Mouse (Mus musculus): ENCODE measurements around the gene Olfr613. TPM values are rescaled to one million over a fixed set of nuclear protein-coding genes. Genes with fewer than 3 reads are reported as not detected.

Olfr613 gene
- total RNA-seq (2023), result not detected

DNA sequence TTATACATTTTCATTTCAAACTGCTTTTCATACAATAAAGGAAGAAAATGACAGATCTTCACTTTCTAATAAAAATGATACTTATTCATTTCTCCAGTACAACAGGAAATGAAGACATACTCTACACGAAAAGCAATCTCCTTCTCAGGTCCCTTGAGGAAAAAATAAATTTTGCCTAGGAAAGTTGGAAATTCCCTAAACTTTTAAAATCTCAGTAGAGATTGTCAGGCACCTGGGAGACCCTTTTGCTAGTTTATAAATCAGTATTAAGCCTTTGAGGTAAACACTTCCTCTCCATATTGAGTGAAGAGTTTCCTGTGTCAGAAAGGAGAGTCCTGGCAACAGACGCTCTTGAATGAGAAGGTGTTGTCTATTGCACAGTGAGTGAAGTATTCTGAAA is at the start of gene Olfr613:
TSS of gene Olfr613 (plus strand) at position 301 of the 400 bp plus-strand sequence.

DNA sequence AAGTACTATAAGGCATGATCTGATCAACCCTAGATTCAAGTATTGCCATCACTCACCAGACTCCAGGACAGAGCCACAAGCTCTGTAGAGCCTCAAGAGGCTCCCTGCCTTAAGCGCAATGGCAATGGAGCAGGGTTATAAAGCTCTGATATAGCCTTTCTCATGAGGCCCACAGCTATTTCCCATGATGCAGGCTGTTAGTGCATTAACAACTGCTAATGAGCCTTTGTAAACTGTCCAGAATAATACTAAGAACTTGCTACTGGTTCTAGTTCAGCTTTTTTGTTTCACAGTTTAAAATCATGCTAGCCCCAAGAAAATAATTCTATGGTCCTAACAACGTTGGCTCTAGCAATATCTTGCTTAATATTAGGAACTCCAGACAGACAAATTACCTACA is 35.9 kb upstream of the Olfr613 start, which contains the start of gene Olfr610:
TSS of gene Olfr610 (minus strand) at position 101 of the 400 bp plus-strand sequence.

DNA sequence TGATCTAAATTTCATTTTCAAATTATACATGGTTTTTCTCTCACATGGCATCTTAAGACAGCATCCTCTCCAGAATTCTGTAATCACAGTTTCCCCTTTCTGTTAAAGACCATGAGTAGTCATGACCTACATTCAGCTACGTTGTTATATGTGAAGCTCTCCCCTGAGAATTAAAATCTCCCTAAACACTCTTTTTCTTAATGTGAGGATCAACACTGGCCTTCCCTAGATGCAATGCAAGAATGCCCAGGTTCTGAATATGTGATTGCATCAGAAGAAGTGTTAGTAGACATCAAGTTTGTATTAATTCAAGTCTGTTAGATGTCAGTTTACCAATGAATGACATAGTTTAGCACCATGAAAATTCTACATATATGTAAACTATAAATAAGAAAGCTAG is 27.1 kb upstream of the Olfr613 start, which contains the start of gene Olfr611:
TSS of gene Olfr611 (minus strand) at position 101 of the 400 bp plus-strand sequence.

DNA sequence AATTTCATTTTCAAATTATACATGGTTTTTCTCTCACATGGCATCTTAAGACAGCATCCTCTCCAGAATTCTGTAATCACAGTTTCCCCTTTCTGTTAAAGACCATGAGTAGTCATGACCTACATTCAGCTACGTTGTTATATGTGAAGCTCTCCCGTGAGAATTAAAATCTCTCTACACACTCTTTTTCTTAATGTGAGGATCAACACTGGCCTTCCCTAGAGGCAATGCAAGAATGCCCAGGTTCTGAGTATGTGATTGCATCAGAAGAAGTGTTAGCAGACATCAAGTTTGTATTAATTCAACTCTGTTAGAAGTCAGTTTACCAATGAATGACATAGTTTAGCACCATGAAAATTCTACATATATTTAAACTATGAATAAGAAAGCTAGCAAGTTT is 5.3 kb upstream of the Olfr613 start, which contains the start of gene Olfr612:
TSS of gene Olfr612 (minus strand) at position 101 of the 400 bp plus-strand sequence.

DNA sequence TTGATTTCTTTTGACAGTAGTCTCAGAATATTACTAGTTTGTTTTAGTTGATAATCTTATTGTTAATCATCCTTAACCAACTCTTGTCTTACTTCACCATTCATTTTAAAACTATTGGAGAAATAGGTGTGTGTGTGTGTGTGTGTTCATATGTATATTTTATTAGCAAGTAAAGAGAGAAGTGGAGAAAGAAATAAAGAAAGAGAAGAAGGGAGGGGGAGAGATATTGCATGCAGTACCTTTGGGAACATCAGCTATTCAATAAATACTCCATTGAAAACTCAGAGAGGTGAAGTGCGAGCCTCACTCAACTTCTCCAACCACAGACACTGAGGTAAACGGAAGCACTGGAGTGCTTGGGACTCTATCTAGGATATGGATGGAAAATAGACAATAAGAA is 7.9 kb downstream of the Olfr613 start, which contains the start of gene Olfr615:
TSS of gene Olfr615 (plus strand) at position 301 of the 400 bp plus-strand sequence.

DNA sequence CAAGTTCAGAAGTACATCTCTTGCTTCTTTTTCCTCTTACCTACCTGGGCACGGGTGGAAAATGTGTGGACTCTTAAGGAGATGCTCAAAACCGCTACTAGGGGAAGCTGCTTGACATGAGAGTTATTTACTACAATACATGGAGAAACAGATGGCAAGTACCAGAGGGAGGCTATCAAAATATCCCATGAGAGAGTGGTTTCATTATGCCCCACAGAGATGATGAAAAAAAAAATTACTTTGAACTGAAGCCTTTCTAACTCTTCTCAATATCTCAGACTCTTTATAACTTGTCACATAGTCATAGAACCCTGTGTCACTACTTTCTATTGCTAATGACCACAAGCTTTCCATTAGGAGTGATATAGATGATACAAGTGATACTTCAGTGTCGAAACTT is 21.2 kb downstream of the Olfr613 start, which contains the start of gene Olfr616:
TSS of gene Olfr616 (minus strand) at position 101 of the 400 bp plus-strand sequence.

DNA sequence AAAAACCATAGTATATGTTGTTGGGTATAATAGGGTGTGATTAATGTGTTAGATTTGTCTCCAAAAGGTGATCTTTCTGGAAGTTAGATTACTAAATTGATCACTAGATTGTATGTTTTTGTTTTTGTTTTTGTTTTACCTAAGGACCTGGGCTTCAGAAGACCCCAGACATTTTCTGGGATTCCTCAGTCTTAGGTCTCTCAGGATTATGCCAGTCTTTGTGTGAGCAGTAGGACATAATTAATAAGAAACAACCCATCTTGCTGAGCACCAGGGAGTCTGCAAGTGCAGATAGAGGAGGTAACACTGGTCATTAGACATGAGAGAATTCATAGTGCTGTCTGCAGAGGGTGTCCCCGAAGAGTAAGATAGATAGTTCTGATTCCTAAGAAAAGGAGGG is 24.9 kb downstream of the Olfr613 start, which contains the start of gene Olfr617:
TSS of gene Olfr617 (plus strand) at position 301 of the 400 bp plus-strand sequence.

DNA sequence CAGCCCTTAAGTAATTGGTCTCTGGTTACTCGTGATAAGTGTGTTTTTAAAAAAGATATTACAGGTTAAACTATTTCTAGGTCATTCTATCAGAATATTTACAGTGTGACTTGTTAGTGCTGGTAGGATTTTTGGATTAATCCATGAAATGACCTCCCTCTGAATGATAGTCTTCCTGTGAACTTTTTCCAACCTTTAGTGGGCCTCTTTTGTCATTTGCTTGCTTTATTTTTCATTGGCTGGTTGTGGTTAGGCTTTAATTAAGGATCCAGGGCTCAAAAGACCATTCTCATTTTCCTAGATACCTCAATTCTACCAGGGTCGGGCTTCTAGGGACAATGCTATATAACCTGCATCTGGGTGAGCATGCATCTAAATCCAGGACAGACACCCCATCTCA is 41.9 kb downstream of the Olfr613 start, which contains the start of gene Olfr618:
TSS of gene Olfr618 (plus strand) at position 301 of the 400 bp plus-strand sequence.

DNA sequence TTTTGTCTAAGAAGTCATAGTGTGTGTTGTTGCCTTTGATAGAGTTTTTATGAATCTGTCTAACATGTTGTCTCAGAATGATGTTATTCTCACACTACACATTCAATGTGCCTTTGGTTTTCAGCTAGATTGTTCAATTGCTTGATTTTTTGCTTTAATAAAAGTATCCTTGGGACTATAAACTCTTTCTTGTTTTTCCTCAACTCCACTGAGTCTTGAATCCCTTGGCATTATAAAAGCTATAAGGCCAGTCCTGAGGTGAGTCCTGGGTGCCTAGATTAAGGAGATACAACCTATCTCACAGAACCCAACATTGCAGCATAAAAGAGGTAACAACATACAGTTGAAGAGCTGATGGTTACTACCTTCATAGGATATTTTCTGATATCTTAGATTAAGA is 52.4 kb downstream of the Olfr613 start, which contains the start of gene Olfr619:
TSS of gene Olfr619 (plus strand) at position 301 of the 400 bp plus-strand sequence.

Other genes starting within 250 kb of the Olfr613 start
- not detected for gene Olfr596, start 242.4 kb upstream of the Olfr613 start, total RNA-seq (2023)
- gene Olfr597, start 231.8 kb upstream of the Olfr613 start, total RNA-seq (2023), result not detected
- not detected for gene Olfr598, start 224.5 kb upstream of the Olfr613 start, total RNA-seq (2023)
- not detected for gene Olfr599, start 212.2 kb upstream of the Olfr613 start, total RNA-seq (2023)
- not detected for gene Olfr600, start 198.4 kb upstream of the Olfr613 start, total RNA-seq (2023)
- not detected for gene Olfr601, start 185.4 kb upstream of the Olfr613 start, total RNA-seq (2023)
- not detected for gene Olfr603, start 161.9 kb upstream of the Olfr613 start, total RNA-seq (2023)
- gene Usp17lc, start 133.0 kb upstream of the Olfr613 start, total RNA-seq (2023), result not detected
- not detected for gene Olfr605, start 102.6 kb upstream of the Olfr613 start, total RNA-seq (2023)
- not detected for gene Olfr606, start 99.0 kb upstream of the Olfr613 start, total RNA-seq (2023)
- not detected for gene Olfr607, start 83.9 kb upstream of the Olfr613 start, total RNA-seq (2023)
- gene Olfr608, start 78.2 kb upstream of the Olfr613 start, total RNA-seq (2023), result not detected
- not detected for gene Olfr609, start 50.0 kb upstream of the Olfr613 start, total RNA-seq (2023)
- gene Olfr610, start 36.0 kb upstream of the Olfr613 start, total RNA-seq (2023), result not detected
- not detected for gene Olfr611, start 27.2 kb upstream of the Olfr613 start, total RNA-seq (2023)
- gene Olfr612, start 5.4 kb upstream of the Olfr613 start, total RNA-seq (2023), result not detected
- gene Olfr615, start 8.0 kb downstream of the Olfr613 start, total RNA-seq (2023), result not detected
- gene Olfr616, start 21.1 kb downstream of the Olfr613 start, total RNA-seq (2023), result not detected
- gene Olfr617, start 25.0 kb downstream of the Olfr613 start, total RNA-seq (2023), result not detected
- not detected for gene Olfr618, start 42.0 kb downstream of the Olfr613 start, total RNA-seq (2023)
- not detected for gene Olfr619, start 52.5 kb downstream of the Olfr613 start, total RNA-seq (2023)
- not detected for gene Olfr620, start 64.5 kb downstream of the Olfr613 start, total RNA-seq (2023)
- not detected for gene Olfr622, start 94.6 kb downstream of the Olfr613 start, total RNA-seq (2023)
- not detected for gene Olfr623, start 115.6 kb downstream of the Olfr613 start, total RNA-seq (2023)
- not detected for gene Olfr624, start 123.1 kb downstream of the Olfr613 start, total RNA-seq (2023)
- not detected for gene Olfr625-ps1, start 134.6 kb downstream of the Olfr613 start, total RNA-seq (2023)
- not detected for gene Olfr243, start 166.6 kb downstream of the Olfr613 start, total RNA-seq (2023)
- not detected for gene Olfr628, start 182.3 kb downstream of the Olfr613 start, total RNA-seq (2023)
- not detected for gene Olfr629, start 196.9 kb downstream of the Olfr613 start, total RNA-seq (2023)
- not detected for gene Olfr630, start 209.3 kb downstream of the Olfr613 start, total RNA-seq (2023)
- not detected for gene Olfr69, start 223.5 kb downstream of the Olfr613 start, total RNA-seq (2023)
- not detected for gene Olfr68, start 231.6 kb downstream of the Olfr613 start, total RNA-seq (2023)
- not detected for gene Olfr67, start 243.7 kb downstream of the Olfr613 start, total RNA-seq (2023)